Mouse (Mus musculus): Measurements from ENCODE around the gene Gm10428.
"Not testable (repeated sequence)": the region's sequence is repeated elsewhere in the genome, so short reads cannot be mapped to it uniquely, and the experiment has no call there.

Gene Gm10428

DNA sequence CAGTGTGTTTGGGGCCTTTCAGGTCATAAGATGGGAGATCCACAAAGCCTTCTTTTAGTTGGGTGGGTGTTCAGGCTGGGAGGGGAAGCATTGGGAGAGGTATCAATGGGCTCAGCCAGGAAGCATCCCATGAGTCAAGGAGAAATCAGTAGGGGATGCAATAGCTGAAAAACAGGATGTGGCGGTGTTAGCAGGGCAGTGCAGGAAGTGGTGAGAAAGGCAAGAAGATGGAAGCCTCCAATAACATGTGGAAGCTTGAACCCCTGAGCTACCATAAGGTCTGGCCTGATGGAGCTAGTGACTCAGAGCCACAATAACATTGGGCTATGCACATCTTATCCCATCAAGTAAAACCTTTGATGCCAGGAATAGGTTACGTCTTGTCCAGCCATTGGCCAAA is 11.7 kb upstream of the Gm10428 start:
- no peak for TF ChIP-seq POU5F1 (IDR thresholded peaks at IDR 0.05; ENCODE audit: borderline replicate concordance, low read length)
- no peak for TF ChIP-seq NANOG (IDR thresholded peaks at IDR 0.05; ENCODE audit: borderline replicate concordance, low read length)
- TF ChIP-seq CTCF (conservative IDR thresholded peaks at IDR 0.05; ENCODE audit: low read length), result no peak
- H3K9me3 ChIP-seq (ENCODE audit: low read length), result no peaks in the 10 kb centered on the region

DNA sequence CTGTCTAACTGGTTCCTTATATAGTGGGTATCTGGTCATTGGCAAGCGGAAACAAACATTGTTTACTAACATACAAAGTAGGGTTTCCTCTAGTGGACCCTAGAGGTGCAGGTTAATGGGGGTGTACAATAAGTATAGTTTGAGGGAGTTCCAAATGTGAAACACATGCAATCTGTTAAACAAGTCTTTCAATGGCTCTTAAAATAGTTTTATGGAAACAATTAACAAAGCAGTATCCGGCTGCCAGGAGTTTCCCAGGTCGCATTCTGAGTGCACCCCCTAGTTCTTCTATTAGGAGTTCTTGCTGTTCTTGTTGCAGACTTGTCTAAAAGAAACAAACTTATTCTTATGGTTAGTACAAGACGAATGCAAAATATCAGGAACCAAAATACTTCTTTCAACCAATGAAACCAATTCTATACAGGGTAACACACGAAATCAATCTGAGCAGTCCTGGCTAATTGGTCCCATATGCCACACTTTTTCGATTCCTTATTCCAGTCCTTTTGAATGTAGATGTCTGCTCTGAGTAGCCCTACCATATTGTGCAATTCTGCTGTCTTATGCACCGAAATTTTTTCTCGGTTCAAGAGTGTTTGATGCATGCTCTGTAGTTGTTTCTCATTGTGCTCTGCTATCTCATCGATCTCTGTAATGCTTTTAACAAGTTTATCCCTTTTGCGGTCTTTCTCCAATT is 10.5 kb upstream of the Gm10428 start:
- H3K4me1 ChIP-seq (replicated peaks; ENCODE audit: low read depth, low read length), result peaks cover 7% of the 10 kb centered on the region; the same call in 1 of the 2 replicates
- no peak for TF ChIP-seq CTCF (conservative IDR thresholded peaks at IDR 0.05; ENCODE audit: low read length)
- no peak for TF ChIP-seq POU5F1 (IDR thresholded peaks at IDR 0.05; ENCODE audit: borderline replicate concordance, low read length)
- no peak for TF ChIP-seq NANOG (IDR thresholded peaks at IDR 0.05; ENCODE audit: borderline replicate concordance, low read length)
- H3K27me3 ChIP-seq (ENCODE audit: insufficient read depth, low read length), result peaks cover 18% of the 10 kb centered on the region
- no peak overlapping the region for H3K4me3 ChIP-seq (replicated peaks; ENCODE audit: low read length)
- no peaks in the 10 kb centered on the region for H3K9me3 ChIP-seq (ENCODE audit: low read length)
- no peaks in the 10 kb centered on the region for H3K36me3 ChIP-seq (ENCODE audit: insufficient read depth, low read length)

More for the DNA sequence above, 11.7 kb upstream of the Gm10428 start:
- H3K4me3 ChIP-seq (replicated peaks; ENCODE audit: low read length), result no peak overlapping the region
- peaks cover 7% of the 10 kb centered on the region; the same call in 1 of the 2 replicates for H3K4me1 ChIP-seq (replicated peaks; ENCODE audit: low read depth, low read length)
- no peaks in the 10 kb centered on the region for H3K36me3 ChIP-seq (ENCODE audit: insufficient read depth, low read length)
- H3K27me3 ChIP-seq (ENCODE audit: insufficient read depth, low read length), result peaks cover 10% of the 10 kb centered on the region

DNA sequence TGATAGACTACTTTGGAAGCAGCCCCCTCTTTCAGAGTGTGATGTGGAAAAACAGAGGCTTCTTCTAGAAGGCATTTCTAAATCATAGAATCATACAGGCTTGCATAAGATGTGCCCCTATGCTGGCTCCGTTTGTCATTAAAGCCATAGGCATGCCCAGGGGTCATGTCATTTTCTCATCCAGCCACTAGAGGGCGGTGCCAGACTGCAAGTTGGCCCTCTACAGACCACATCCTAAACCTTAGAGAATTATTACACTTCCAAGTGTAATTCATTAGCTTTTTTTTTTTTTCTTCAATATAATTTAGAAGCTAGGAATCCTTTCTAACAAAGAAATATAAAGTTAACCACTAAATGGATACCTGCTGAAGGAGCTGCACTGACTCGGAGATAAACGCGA is 8.8 kb upstream of the Gm10428 start:
- Histone ChIP-seq H3K4me1 (replicated peaks; ENCODE audit: low read depth, low read length) (peaks cover 7% of the 10 kb centered on the region; the same call in 1 of the 2 replicates), H3K27me3 (ENCODE audit: insufficient read depth, low read length) (peaks cover 30% of the 10 kb centered on the region), H3K9me3 (ENCODE audit: low read length) (no peaks in the 10 kb centered on the region), H3K36me3 (ENCODE audit: insufficient read depth, low read length) (no peaks in the 10 kb centered on the region), H3K4me3 (replicated peaks; ENCODE audit: low read length) (no peak overlapping the region)
- TF ChIP-seq CTCF (conservative IDR thresholded peaks at IDR 0.05; ENCODE audit: low read length), result peak; percentile 91
- TF ChIP-seq POU5F1 (IDR thresholded peaks at IDR 0.05; ENCODE audit: borderline replicate concordance, low read length), result no peak

DNA sequence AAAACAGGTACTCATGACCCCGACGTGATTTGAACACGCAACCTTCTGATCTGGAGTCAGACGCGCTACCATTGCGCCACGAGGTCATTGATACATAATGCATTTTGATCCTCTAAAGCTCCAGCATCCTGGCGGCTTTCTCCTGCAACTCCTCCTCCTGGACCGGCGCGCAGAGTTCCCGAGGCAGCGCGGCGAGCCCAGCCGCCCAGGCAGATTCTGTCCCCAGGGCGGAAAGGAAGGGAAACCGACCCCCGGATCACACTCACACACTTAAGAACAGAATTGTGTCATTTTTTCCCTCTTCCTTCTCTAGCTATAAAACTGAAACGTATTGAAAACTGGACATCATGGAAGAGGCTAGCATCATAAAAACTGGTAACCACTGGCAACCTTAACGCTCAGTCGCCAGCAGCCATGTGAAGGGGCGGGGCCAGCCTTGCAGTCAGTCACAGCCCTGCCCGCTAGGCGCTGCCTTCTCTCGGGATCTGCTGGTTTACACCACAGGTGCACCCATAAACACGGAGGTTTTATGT is 6.8 kb upstream of the Gm10428 start:
- peaks cover 17% of the 10 kb centered on the region; the same call in 1 of the 2 replicates for H3K4me1 ChIP-seq (replicated peaks; ENCODE audit: low read depth, low read length)
- H3K36me3 ChIP-seq (ENCODE audit: insufficient read depth, low read length), result no peaks in the 10 kb centered on the region
- peaks cover 50% of the 10 kb centered on the region for H3K27me3 ChIP-seq (ENCODE audit: insufficient read depth, low read length)
- no peak for TF ChIP-seq CTCF (conservative IDR thresholded peaks at IDR 0.05; ENCODE audit: low read length)
- TF ChIP-seq POU5F1 (IDR thresholded peaks at IDR 0.05; ENCODE audit: borderline replicate concordance, low read length), result no peak
- TF ChIP-seq NANOG (IDR thresholded peaks at IDR 0.05; ENCODE audit: borderline replicate concordance, low read length), result no peak
- H3K9me3 ChIP-seq (ENCODE audit: low read length), result no peaks in the 10 kb centered on the region
- peak overlapping the region; percentile 68 for H3K4me3 ChIP-seq (replicated peaks; ENCODE audit: low read length)

DNA sequence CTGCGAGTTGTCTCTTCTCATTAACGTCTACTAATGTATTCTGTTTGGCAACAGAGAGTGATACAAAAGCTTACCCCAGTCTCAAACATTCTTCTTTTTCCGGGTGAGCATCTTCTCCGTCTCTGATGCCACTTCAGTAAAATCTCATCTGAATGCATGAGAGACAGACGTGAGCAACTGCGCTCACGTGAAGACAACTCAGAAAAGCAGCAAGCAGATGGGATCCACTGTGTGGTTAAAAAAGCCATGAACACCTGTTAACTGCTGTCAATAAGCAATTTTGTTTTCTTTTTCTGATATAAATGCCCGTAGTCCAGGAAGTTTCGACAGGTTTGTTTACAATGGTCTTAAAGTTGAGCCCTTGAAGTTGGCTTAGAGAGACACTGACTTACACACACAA is 5.7 kb upstream of the Gm10428 start:
- H3K27me3 ChIP-seq (ENCODE audit: insufficient read depth, low read length), result peaks cover 58% of the 10 kb centered on the region
- TF ChIP-seq POU5F1 (IDR thresholded peaks at IDR 0.05; ENCODE audit: borderline replicate concordance, low read length), result no peak
- no peak for TF ChIP-seq CTCF (conservative IDR thresholded peaks at IDR 0.05; ENCODE audit: low read length)
- TF ChIP-seq NANOG (IDR thresholded peaks at IDR 0.05; ENCODE audit: borderline replicate concordance, low read length), result no peak
- no peak overlapping the region for H3K4me3 ChIP-seq (replicated peaks; ENCODE audit: low read length)
- H3K36me3 ChIP-seq (ENCODE audit: insufficient read depth, low read length), result no peaks in the 10 kb centered on the region
- peaks cover 20% of the 10 kb centered on the region; the same call in 1 of the 2 replicates for H3K4me1 ChIP-seq (replicated peaks; ENCODE audit: low read depth, low read length)
- no peaks in the 10 kb centered on the region for H3K9me3 ChIP-seq (ENCODE audit: low read length)

DNA sequence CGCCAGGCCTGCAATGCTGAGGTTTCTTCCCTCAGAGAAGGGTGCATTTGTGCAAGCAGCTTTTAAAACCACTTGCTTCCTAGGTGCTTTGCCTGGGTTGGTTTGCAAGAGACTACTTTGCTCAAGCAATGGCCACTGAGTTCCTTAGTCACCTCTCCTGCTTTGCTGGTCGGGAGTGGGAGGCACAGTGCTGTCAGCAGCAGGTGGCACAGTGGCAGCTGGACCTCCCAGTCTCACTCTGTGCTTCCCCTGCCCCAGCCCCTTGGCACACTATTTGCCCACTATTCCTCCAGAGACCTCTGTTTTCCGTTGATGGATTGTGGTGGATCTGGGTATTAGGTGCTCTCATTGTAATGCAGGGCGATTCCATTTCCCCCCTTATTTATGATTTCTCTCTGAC is 4.8 kb upstream of the Gm10428 start:
- Histone ChIP-seq H3K9me3 (ENCODE audit: low read length) (no peaks in the 10 kb centered on the region), H3K36me3 (ENCODE audit: insufficient read depth, low read length) (no peaks in the 10 kb centered on the region), H3K4me1 (replicated peaks; ENCODE audit: low read depth, low read length) (peaks cover 20% of the 10 kb centered on the region; the same call in 1 of the 2 replicates), H3K4me3 (replicated peaks; ENCODE audit: low read length) (no peak overlapping the region), H3K27me3 (ENCODE audit: insufficient read depth, low read length) (peaks cover 65% of the 10 kb centered on the region)
- no peak for TF ChIP-seq CTCF (conservative IDR thresholded peaks at IDR 0.05; ENCODE audit: low read length)
- no peak for TF ChIP-seq NANOG (IDR thresholded peaks at IDR 0.05; ENCODE audit: borderline replicate concordance, low read length)
- TF ChIP-seq POU5F1 (IDR thresholded peaks at IDR 0.05; ENCODE audit: borderline replicate concordance, low read length), result no peak

DNA sequence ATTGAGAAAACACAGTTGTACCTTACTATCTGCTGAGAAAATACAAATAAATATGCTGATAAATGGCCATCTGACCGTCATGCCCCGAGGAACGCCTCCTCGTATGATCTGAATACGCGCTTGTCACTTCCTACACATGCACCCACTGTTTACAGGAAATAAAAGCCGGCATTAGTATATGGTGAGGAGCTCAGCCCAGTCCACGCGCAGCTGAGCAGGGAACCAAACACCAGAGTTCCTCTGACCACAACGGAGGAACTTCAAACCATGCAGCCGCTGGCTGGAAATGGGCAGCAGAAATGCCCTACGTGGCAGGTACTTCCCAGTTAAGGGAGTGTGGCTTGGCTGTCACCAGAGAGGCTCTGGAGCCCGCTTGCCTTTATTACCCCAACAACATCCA is 3.5 kb upstream of the Gm10428 start:
- Histone ChIP-seq H3K4me1 (replicated peaks; ENCODE audit: low read depth, low read length) (peaks cover 20% of the 10 kb centered on the region; the same call in 1 of the 2 replicates), H3K27me3 (ENCODE audit: insufficient read depth, low read length) (peaks cover 71% of the 10 kb centered on the region)
- not testable (repeated sequence) for H3K36me3 ChIP-seq (ENCODE audit: insufficient read depth, low read length); H3K9me3 ChIP-seq (ENCODE audit: low read length); H3K4me3 ChIP-seq (replicated peaks; ENCODE audit: low read length)

DNA sequence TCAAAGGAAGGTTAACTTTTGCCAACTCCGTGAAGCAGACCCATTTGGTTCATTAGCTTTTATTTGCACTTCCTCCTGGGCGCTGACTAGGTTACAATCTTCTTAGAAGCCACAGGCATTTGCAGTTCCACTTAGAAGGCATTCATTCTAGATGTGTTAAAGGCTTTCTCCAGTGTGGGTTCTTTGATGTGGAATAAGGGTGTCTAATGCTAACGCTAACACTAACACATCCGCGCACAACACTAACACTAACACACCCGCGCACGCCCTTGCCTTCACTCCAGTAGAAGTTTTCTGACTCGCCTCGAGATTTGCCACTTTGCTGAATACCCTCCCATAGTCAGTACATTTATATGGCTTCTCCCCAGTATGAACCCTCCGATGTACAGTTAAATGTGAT is 709 bp upstream of the Gm10428 start:
- Histone ChIP-seq H3K4me1 (replicated peaks; ENCODE audit: low read depth, low read length) (peaks cover 18% of the 10 kb centered on the region), H3K36me3 (ENCODE audit: insufficient read depth, low read length) (no peaks in the 10 kb centered on the region)
- TF ChIP-seq CTCF (conservative IDR thresholded peaks at IDR 0.05; ENCODE audit: low read length), result no peak
- TF ChIP-seq POU5F1 (IDR thresholded peaks at IDR 0.05; ENCODE audit: borderline replicate concordance, low read length), result no peak
- TF ChIP-seq NANOG (IDR thresholded peaks at IDR 0.05; ENCODE audit: borderline replicate concordance, low read length), result no peak

More for the DNA sequence above, 709 bp upstream of the Gm10428 start:
- no peak overlapping the region for H3K4me3 ChIP-seq (replicated peaks; ENCODE audit: low read length)
- H3K9me3 ChIP-seq (ENCODE audit: low read length), result no peaks in the 10 kb centered on the region
- H3K27me3 ChIP-seq (ENCODE audit: insufficient read depth, low read length), result peaks cover 74% of the 10 kb centered on the region
